Mouse (Mus musculus) olfactory bulb, adult 2 months (tissue): ENCODE results near the gene Mgrn1. TPM values are rescaled to one million over a fixed set of nuclear protein-coding genes. Genes with fewer than 3 reads are reported as not detected.
A peak's percentile ranks its signal among the peaks of the same experiment; 100 is the strongest.

Experiments
- H3K27ac ChIP-seq: fragments of 200-500 bp; 2 replicates; pipeline ENCODE4 v1.5.1; 2012; ENCODE audit warnings: low read depth, low read length; ENCODE audit not compliant: insufficient read depth
- H3K4me1 ChIP-seq: fragments of 200-500 bp; 2 replicates; pipeline ENCODE4 v1.6.1; 2012; ENCODE audit warnings: low read length; ENCODE audit not compliant: control insufficient read depth, insufficient read depth
- H3K4me3 ChIP-seq: fragments of 200-500 bp; 2 replicates; pipeline ENCODE4 v1.5.1; 2012; ENCODE audit warnings: mild to moderate bottlenecking, low read depth, low read length, moderate library complexity; ENCODE audit not compliant: insufficient read depth
- CTCF ChIP-seq: fragments of 200-500 bp; IDR thresholded peaks from 2 replicates; pipeline ENCODE4 v1.5.1; 2012; ENCODE audit warnings: low read depth, mild to moderate bottlenecking, low read length, moderate library complexity; ENCODE audit not compliant: insufficient read depth
- POLR2A ChIP-seq: fragments of 200-500 bp; IDR thresholded peaks from 2 replicates; pipeline ENCODE4 v1.6.1; 2012; ENCODE audit warnings: mild to moderate bottlenecking, low read depth, low read length, moderate library complexity; ENCODE audit not compliant: insufficient read depth
- WGBS: fragments of 180-500 bp; shearing (Covaris S2); methylation state at CpG from one replicate; pipeline ENCODE4 v1.1.7; 2018; 5-methylcytosine and 5-hydroxymethylcytosine counted together
- polyA plus RNA-seq: library from polyadenylated mRNA; stranded (reverse); fragments of >200 nt; gene quantifications from 2 replicates; pipeline ENCODE4 v1.2.4, GENCODE M21; 2012; ENCODE audit warnings: low replicate concordance; ENCODE audit not compliant: missing spikeins, insufficient read depth, insufficient read length

The Mgrn1 gene
- polyA plus RNA-seq, 1 experiment, result not detected

GRCm38 (mm10) chr16:4941016-4941415, 55.0 kb downstream of the Mgrn1 start:
- TF ChIP-seq CTCF (no peak), POLR2A (no peak)
- no peak overlapping the region for H3K4me3 ChIP-seq
- H3K4me1 ChIP-seq, result peaks cover 26% of the 10 kb centered on the region
- H3K27ac ChIP-seq, result no peak overlapping the region

- WGBS, result 95% methylated on average over 8 of the region's 8 CpGs
- no peak overlapping the region for H3K27ac ChIP-seq
- TF ChIP-seq CTCF (no peak), POLR2A (no peak)
Measured at GRCm38 (mm10) chr16:4942868-4943267, 56.8 kb downstream of the Mgrn1 start.

GRCm38 (mm10) chr16:4943431-4943830, 57.4 kb downstream of the Mgrn1 start:
- H3K27ac ChIP-seq, result no peak overlapping the region
- peaks cover 16% of the 10 kb centered on the region for H3K4me1 ChIP-seq
- TF ChIP-seq POLR2A (no peak), CTCF (no peak)
- 92% methylated on average over 3 of the region's 3 CpGs for WGBS
- H3K4me3 ChIP-seq, result no peak overlapping the region

More at GRCm38 (mm10) chr16:4942868-4943267, 56.8 kb downstream of the Mgrn1 start:
- H3K4me3 ChIP-seq, result no peak overlapping the region
- H3K4me1 ChIP-seq, result peaks cover 16% of the 10 kb centered on the region

- H3K4me3 ChIP-seq, result no peak overlapping the region
- no peak overlapping the region for H3K27ac ChIP-seq
- peaks cover 5% of the 10 kb centered on the region for H3K4me1 ChIP-seq
- WGBS, result 68% methylated on average over 4 of the region's 4 CpGs
- no peak for TF ChIP-seq CTCF
- TF ChIP-seq POLR2A, result no peak
Measured at GRCm38 (mm10) chr16:4945415-4945814, 59.4 kb downstream of the Mgrn1 start.

GRCm38 (mm10) chr16:4946155-4946554, 60.1 kb downstream of the Mgrn1 start:
- no peak overlapping the region for H3K4me3 ChIP-seq
- 82% methylated on average over 3 of the region's 3 CpGs for WGBS

DNA sequence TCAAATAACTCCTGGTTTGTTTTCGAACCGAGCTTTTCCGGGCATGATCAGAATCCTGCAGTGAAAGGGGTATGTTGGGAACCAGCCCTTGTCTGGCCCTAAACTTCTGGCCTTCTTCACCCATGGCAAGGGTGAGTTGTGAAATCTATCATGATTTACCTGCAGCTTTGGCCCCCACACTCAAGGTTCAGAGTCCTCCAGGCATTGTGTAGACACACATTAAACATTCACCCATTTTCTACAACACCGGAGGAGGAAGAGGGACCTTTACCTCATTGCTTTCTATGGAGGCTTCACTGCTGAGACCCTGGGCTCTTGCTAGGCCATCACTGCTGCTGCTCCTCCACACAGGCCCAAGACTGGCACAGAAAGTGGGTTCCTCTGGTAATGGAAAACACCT, 61.3 kb downstream of the Mgrn1 start:
- H3K4me1 ChIP-seq, result no peaks in the 10 kb centered on the region
- WGBS, result 63% methylated on average over 4 of the region's 4 CpGs
- H3K4me3 ChIP-seq, result no peak overlapping the region

More at GRCm38 (mm10) chr16:4946155-4946554, 60.1 kb downstream of the Mgrn1 start:
- TF ChIP-seq POLR2A (no peak), CTCF (no peak)
- Histone ChIP-seq H3K4me1 (0 out of 2 replicates have a peak, but pooled peaks cover 2% of the 10 kb centered on the region), H3K27ac (no peak overlapping the region)

GRCm38 (mm10) chr16:4956609-4957008, 70.6 kb downstream of the Mgrn1 start:
- no peak overlapping the region for H3K27ac ChIP-seq

More for the DNA sequence above, 61.3 kb downstream of the Mgrn1 start:
- TF ChIP-seq CTCF, result no peak
- TF ChIP-seq POLR2A, result no peak
- H3K27ac ChIP-seq, result no peak overlapping the region

GRCm38 (mm10) chr16:4957446-4957845, 71.4 kb downstream of the Mgrn1 start:
- TF ChIP-seq POLR2A (no peak), CTCF (no peak)
- Histone ChIP-seq H3K4me3 (no peak overlapping the region), H3K4me1 (peaks cover 11% of the 10 kb centered on the region), H3K27ac (no peak overlapping the region)
- WGBS, result 75% methylated on average over 3 of the region's 3 CpGs

More at GRCm38 (mm10) chr16:4956609-4957008, 70.6 kb downstream of the Mgrn1 start:
- Histone ChIP-seq H3K4me1 (peaks cover 11% of the 10 kb centered on the region), H3K4me3 (no peak overlapping the region)
- WGBS, result 60% methylated on average over 3 of the region's 3 CpGs
- no peak for TF ChIP-seq POLR2A
- no peak for TF ChIP-seq CTCF

- H3K4me1 ChIP-seq, result peaks cover 18% of the 10 kb centered on the region
- TF ChIP-seq POLR2A, result no peak
- TF ChIP-seq CTCF, result no peak
- H3K27ac ChIP-seq, result no peak overlapping the region
- WGBS, result 76% methylated on average over 8 of the region's 8 CpGs
- no peak overlapping the region for H3K4me3 ChIP-seq
Measured at GRCm38 (mm10) chr16:4960260-4960659, 74.2 kb downstream of the Mgrn1 start.

GRCm38 (mm10) chr16:4963346-4963745, 77.3 kb downstream of the Mgrn1 start:
- WGBS, result 36% methylated on average over 9 of the region's 9 CpGs
- no peak overlapping the region for H3K27ac ChIP-seq

More at GRCm38 (mm10) chr16:4963346-4963745, 77.3 kb downstream of the Mgrn1 start:
- H3K4me3 ChIP-seq, result peak overlapping the region; percentile 87
- no peak for TF ChIP-seq POLR2A
- TF ChIP-seq CTCF, result no peak
- peaks cover 10% of the 10 kb centered on the region for H3K4me1 ChIP-seq
